15 mouse cellular contexts compared by ENCODE assay signal in genomic region chr13:107239035-107239387, GRCm38 (mm10).
DNase-seq lines count a peak whose midpoint lies in the region; ATAC-seq and TF ChIP-seq lines count a peak whose summit lies in the region.
"Had no signal": no experiment of that assay in that cellular context is flagged by ENCODE, and none has a peak within 500 bp of the region (broad histone marks: within the 10 kb centered on the region; RNA-seq: fewer than 3 reads in every experiment).

No protein-coding gene starts in this region.

- peak; percentile 57 for TF ChIP-seq CTCF in forebrain, postnatal 0 days (IDR thresholded peaks at IDR 0.05; ENCODE audit: low read depth)
- TF ChIP-seq CTCF in layer of hippocampus, adult 2 months (conservative IDR thresholded peaks at IDR 0.05) = peak; percentile 75

- no peak overlapping the region for H3K4me2 ChIP-seq in forebrain, postnatal 0 days (ENCODE audit: low read depth)
- H3K4me2 ChIP-seq in forebrain, embryonic 11.5 days (ENCODE audit: low read depth, low read length, severe bottlenecking) = no peak overlapping the region
- H3K4me2 ChIP-seq: hindbrain, embryonic 13.5 days had no signal

- peak; percentile 51; the same call in 1 of the 2 replicates for ATAC-seq in forebrain, postnatal 0 days
- ATAC-seq in forebrain, embryonic 11.5 days (replicated peaks; ENCODE audit: low FRiP score) = no peak

- DNase-seq in forebrain, postnatal 0 days = peak; percentile 41
- no peak for DNase-seq in forebrain, embryonic 11.5 days (ENCODE audit: low spot score)
- no peak for DNase-seq in layer of hippocampus, adult 2 months (ENCODE audit: low spot score in 2 of 2)
- DNase-seq in layer of hippocampus, adult 8-10 months (ENCODE audit: low spot score in 2 of 2) = no peak
- DNase-seq in adipocyte (ENCODE audit: low spot score) = peak; percentile 3
- DNase-seq in lung, postnatal 25 days (ENCODE audit: low spot score) = peak; percentile 18
- no peak for DNase-seq in retina, postnatal 1 day
- DNase-seq in cerebellum, postnatal 25 days = no peak
- DNase-seq: adrenal gland, postnatal 25 days; B cell, adult 2 months; heart, adult 11 months; liver; spleen, adult 18-20 months; thymus, adult 18-20 months had no signal

- WGBS in forebrain, postnatal 0 days = 61% methylated on average over 4 of the region's 4 CpGs
- 76% methylated on average over 4 of the region's 4 CpGs for WGBS in forebrain, embryonic 11.5 days

- H3K27ac ChIP-seq in forebrain, postnatal 0 days (ENCODE audit: low read depth, low read length) = no peak overlapping the region
- H3K27ac ChIP-seq in forebrain, embryonic 11.5 days (ENCODE audit: low read depth, low read length) = no peak overlapping the region
- H3K27ac ChIP-seq in layer of hippocampus, adult 2 months = no peak overlapping the region
- H3K27ac ChIP-seq: hindbrain, embryonic 13.5 days had no signal

- H3K27me3 ChIP-seq in forebrain, postnatal 0 days (ENCODE audit: insufficient read depth, low read length) = no peaks in the 10 kb centered on the region
- H3K27me3 ChIP-seq in forebrain, embryonic 11.5 days (ENCODE audit: control insufficient read depth, insufficient read depth, low read length) = no peaks in the 10 kb centered on the region
- H3K27me3 ChIP-seq: hindbrain, embryonic 13.5 days had no signal

- no peak overlapping the region for H3K9ac ChIP-seq in forebrain, postnatal 0 days
- H3K9ac ChIP-seq in forebrain, embryonic 11.5 days (ENCODE audit: low read length) = no peak overlapping the region
- H3K9ac ChIP-seq: hindbrain, embryonic 13.5 days had no signal

- H3K4me1 ChIP-seq in forebrain, postnatal 0 days (ENCODE audit: insufficient read depth) = no peaks in the 10 kb centered on the region
- no peaks in the 10 kb centered on the region for H3K4me1 ChIP-seq in forebrain, embryonic 11.5 days (replicated peaks; ENCODE audit: control insufficient read depth, insufficient read depth, low read length)
- H3K4me1 ChIP-seq: hindbrain, embryonic 13.5 days had no signal

- no peak overlapping the region for H3K4me3 ChIP-seq in forebrain, postnatal 0 days (ENCODE audit: low read depth, low read length)
- H3K4me3 ChIP-seq in forebrain, embryonic 11.5 days (ENCODE audit: low read depth, low read length) = no peak overlapping the region
- H3K4me3 ChIP-seq in layer of hippocampus, adult 2 months = no peak overlapping the region
- H3K4me3 ChIP-seq: hindbrain, embryonic 13.5 days had no signal

- no peaks in the 10 kb centered on the region for H3K9me3 ChIP-seq in forebrain, postnatal 0 days (ENCODE audit: low read length)
- no peaks in the 10 kb centered on the region for H3K9me3 ChIP-seq in forebrain, embryonic 11.5 days (ENCODE audit: control insufficient read depth, low read length)
- H3K9me3 ChIP-seq: hindbrain, embryonic 13.5 days had no signal

- no peaks in the 10 kb centered on the region for H3K36me3 ChIP-seq in forebrain, postnatal 0 days (ENCODE audit: insufficient read depth)
- H3K36me3 ChIP-seq in forebrain, embryonic 11.5 days (ENCODE audit: control insufficient read depth, insufficient read depth, low read length) = no peaks in the 10 kb centered on the region
- H3K36me3 ChIP-seq: hindbrain, embryonic 13.5 days had no signal

Comparison
In these comparisons a context has a peak if more than half of its experiments do, and no peak if none do; other contexts are left out.
1. DNase-seq: peak in forebrain, postnatal 0 days (single experiment), adipocyte (single experiment) and lung, postnatal 25 days (single experiment); none in forebrain, embryonic 11.5 days (single experiment), layer of hippocampus, adult 2 months (0 of 2), layer of hippocampus, adult 8-10 months (0 of 2), retina, postnatal 1 day (single experiment) and cerebellum, postnatal 25 days (0 of 2).